Mouse (Mus musculus) gastrocnemius, adult 2 months (tissue): ENCODE measurements at regions not wholly inside any gene's neighbourhood (a gene's known extent, or its start where the extent isn't known, plus 50 kb on each side); places are given as distances from the start of the nearest gene placed in this dataset.

Source experiments
- DNase-seq: peaks from one replicate; pipeline ENCODE4 v3.0.0; 2022
- H3K27ac ChIP-seq: fragments of 200-600 bp; 2 replicates; pipeline ENCODE4 v1.8.1; 2022; ENCODE audit warnings: mild to moderate bottlenecking
- H3K4me3 ChIP-seq: fragments of 200-600 bp; 2 replicates; pipeline ENCODE4 v1.8.1; 2022; ENCODE audit warnings: mild to moderate bottlenecking, moderate library complexity
- CTCF ChIP-seq: fragments of 200-600 bp; IDR thresholded peaks from 2 replicates; pipeline ENCODE4 v1.8.1; 2022; ENCODE audit warnings: antibody characterized with exemption, mild to moderate bottlenecking, moderate library complexity
- intact Hi-C: fragments of 180-260 bp; cut with DNase I; formaldehyde crosslinking; loops from one replicate; pipeline ENCODE4 v1.15.1; 2025

- no peak overlapping the region for H3K27ac ChIP-seq
- intact Hi-C loops = no loop called here
- TF ChIP-seq CTCF = no peak
- DNase-seq = no peak
- H3K4me3 ChIP-seq = no peak overlapping the region
Measured at GRCm38 (mm10) chr1:42415817-42416538, 279.6 kb upstream of the Pou3f3 start.

- no peak overlapping the region for H3K4me3 ChIP-seq
- no peak overlapping the region for H3K27ac ChIP-seq
- no peak for DNase-seq
- intact Hi-C loops = no loop called here
- TF ChIP-seq CTCF = no peak
Measured at GRCm38 (mm10) chr1:42416539-42417218, 278.9 kb upstream of the Pou3f3 start.

DNA sequence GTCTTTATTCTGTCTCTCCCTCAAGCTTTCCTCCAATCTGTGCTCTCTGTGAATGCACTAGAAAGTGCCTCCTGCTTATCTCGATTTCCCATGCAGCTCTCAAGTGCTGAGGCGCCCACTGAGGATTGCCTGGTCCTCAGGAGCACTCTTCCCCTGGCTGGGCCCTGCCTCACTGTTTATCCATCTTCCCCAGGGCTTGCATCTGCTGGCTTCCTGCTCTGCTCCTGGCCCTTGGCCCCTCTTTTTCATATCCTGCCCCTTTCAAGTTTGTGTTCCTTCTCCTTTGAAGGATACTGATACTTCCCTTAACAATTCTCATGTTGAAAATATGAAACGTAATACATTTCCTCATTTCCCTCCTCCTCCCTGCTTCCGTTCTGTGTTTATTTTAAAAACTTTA, 277.8 kb upstream of the Pou3f3 start:
- H3K27ac ChIP-seq = no peak overlapping the region
- H3K4me3 ChIP-seq = no peak overlapping the region
- intact Hi-C loops = no loop called here
- no peak for TF ChIP-seq CTCF
- DNase-seq = no peak

- no peak for TF ChIP-seq CTCF
- no peak overlapping the region for H3K4me3 ChIP-seq
- H3K27ac ChIP-seq = no peak overlapping the region
- no peak for DNase-seq
- intact Hi-C loops = no loop called here
Measured at GRCm38 (mm10) chr1:42418233-42418632, 277.3 kb upstream of the Pou3f3 start.

GRCm38 (mm10) chr1:42436366-42436998, 259.1 kb upstream of the Pou3f3 start:
- Histone ChIP-seq H3K4me3 (no peak overlapping the region), H3K27ac (no peak overlapping the region)
- no peak for DNase-seq
- TF ChIP-seq CTCF = no peak
- intact Hi-C loops = no loop called here

- no peak for TF ChIP-seq CTCF
- intact Hi-C loops = no loop called here
- Histone ChIP-seq H3K4me3 (no peak overlapping the region), H3K27ac (no peak overlapping the region)
- DNase-seq = no peak
Measured at GRCm38 (mm10) chr1:42468365-42468764, 227.2 kb upstream of the Pou3f3 start.

DNA sequence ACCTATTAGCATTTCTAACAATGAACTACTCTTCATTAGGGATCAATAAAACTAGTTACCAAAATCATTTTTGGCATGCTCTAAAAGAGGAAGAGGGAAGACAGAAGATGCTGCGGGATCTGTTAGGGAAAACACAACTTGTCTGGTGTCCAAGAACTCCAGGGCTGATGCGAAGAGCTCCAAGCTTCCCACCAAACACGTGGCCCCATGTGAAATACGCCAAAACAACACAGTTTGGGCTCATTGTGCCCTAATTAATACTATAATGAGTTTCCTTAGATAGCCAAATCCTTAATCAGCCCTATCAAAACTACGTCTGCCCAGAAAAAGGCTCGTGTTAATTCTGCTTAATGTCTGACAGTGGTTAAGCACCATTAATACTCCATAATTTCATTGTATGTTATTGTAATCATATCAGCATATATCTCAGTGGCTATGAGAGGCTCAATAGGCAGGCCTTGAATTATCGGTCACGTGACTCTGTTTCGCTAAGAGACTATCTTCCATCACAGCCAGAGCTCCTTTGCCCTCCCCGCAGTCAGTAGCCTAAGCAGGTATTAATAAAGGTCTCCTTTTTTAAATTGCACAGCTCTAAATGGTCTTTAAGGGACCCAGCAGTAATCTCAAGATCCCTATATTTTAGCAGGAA, 223.6 kb upstream of the Pou3f3 start:
- Histone ChIP-seq H3K27ac (no peak overlapping the region), H3K4me3 (no peak overlapping the region)
- no peak for DNase-seq
- intact Hi-C loops = no loop called here
- TF ChIP-seq CTCF = no peak

DNA sequence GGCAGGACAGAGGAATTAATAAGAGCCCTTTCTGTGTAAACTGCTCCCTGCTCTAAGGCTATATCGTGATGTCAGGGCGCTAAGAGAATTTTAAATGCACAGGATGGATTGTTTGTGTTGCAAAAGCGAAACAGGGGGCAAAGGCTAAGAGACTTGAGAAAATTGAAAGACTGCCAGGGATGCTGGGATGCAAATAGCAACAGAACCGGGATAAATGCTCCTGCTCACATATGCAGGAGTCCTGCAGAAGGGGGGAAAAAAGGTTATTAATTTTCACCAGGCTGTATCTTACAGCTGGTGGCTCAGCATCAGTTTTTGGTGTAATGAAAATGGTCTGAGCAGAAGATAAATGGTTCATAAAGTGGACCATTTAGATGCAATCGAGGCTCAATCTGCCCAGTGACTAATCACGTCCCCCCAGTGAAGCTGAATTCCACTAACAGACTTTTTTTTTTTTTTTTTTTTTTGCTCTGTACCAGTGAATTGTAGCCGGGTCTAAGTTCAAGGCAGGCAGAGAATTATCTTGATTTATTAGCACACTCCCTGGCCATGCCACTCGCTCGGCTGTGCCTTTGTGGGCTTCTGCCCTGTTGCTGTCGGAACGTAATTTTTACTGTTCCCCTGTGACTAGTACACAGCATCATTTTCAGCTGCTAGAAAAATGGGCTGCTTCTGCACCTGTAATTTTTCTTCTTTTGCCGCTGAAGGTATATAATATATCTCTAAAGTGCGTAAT, 222.9 kb upstream of the Pou3f3 start:
- TF ChIP-seq CTCF = no peak
- H3K4me3 ChIP-seq = no peak overlapping the region
- intact Hi-C loops = no loop called here
- no peak overlapping the region for H3K27ac ChIP-seq
- no peak for DNase-seq

DNA sequence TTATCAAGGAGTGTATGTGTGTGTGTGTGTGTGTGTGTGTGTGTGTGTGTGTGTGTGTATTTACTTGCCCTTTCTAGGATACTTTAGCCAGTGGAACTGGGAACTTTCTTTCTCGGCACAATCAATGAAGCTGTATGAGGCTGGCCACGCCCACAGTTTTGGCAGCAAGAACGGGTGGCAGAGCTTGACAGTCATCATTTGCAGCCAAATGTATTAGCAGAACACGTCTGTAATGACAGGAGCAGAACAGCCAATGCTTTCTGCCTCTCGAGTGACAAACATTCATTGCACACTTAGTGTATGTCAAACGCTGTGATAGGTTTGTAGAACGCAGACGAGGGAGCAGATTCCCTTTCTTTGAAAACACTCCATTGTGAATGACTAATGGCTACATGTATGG, 221.4 kb upstream of the Pou3f3 start:
- intact Hi-C loops = no loop called here
- Histone ChIP-seq H3K4me3 (no peak overlapping the region), H3K27ac (no peak overlapping the region)
- no peak for TF ChIP-seq CTCF
- no peak for DNase-seq

- no peak overlapping the region for H3K27ac ChIP-seq
- intact Hi-C loops = no loop called here
- no peak overlapping the region for H3K4me3 ChIP-seq
- no peak for DNase-seq
- no peak for TF ChIP-seq CTCF
Measured at GRCm38 (mm10) chr1:42474831-42475230, 220.7 kb upstream of the Pou3f3 start.

DNA sequence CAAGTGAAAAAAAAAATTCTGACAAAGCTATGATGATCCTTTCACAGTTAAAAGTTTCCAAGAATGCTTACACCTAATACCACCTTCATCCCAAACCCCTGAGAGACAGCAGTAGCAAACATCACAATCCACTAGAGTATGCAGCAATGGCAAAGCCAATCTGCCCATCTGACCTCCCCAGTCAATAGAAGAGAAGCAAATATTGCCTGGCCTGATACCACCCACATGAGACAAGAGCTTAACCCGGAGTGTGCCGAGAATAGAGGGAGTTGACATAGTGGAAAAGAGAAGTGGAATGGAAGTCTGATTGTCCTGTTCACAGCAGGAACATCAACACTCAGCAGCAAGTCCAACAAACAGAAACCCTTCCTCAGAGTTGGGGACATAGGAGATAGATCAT, 219.9 kb upstream of the Pou3f3 start:
- TF ChIP-seq CTCF = no peak
- Histone ChIP-seq H3K4me3 (no peak overlapping the region), H3K27ac (no peak overlapping the region)
- DNase-seq = no peak
- intact Hi-C loops = no loop called here

GRCm38 (mm10) chr1:42480348-42480920, 215.1 kb upstream of the Pou3f3 start:
- Histone ChIP-seq H3K27ac (no peak overlapping the region), H3K4me3 (no peak overlapping the region)
- intact Hi-C loops = no loop called here
- no peak for DNase-seq
- no peak for TF ChIP-seq CTCF
